Mouse (Mus musculus): Measurements from ENCODE around the gene Ctsz.

Ctsz gene

DNA sequence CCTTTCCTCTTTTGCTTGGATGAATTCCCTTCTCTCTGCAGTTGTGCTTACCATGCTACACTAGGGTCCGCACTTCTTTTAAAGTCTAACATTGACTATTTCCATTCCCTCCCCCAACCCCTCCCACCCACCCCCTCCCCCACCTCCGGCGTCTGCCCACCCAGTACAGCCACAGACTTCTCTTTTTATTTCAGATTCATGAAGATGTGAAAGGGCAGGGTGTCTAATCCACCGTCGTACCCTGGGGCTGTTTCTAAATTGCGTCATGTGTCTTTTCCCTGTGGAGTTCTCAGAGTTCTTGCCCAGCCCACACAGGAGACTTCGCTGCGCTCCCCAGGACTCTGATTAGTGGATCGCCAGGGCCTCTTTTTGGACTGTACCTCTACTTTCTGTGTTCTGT is 46.3 kb downstream of the Ctsz start:
- no peak for DNase-seq (ENCODE audit: low spot score)

DNA sequence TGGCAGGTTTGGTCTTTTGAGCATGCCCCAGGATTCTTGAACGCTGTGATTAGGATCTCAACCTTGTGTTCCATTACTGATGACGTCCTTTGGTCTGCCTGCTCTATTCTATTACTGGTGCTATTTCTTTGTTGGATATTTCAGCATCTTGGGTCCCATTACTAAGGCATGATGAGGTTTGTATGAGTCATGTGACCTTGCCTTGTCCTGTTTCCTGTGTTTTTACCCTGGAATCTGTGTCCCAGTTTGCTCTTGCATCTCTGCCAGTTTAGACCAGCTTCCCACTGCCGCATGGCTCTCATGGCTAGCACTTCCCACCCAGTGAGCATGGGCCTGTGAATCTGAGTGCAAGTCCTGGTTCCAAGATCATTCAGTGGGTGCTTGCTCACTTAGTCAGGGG is 46.9 kb downstream of the Ctsz start:
- DNase-seq (ENCODE audit: low spot score) = no peak

DNA sequence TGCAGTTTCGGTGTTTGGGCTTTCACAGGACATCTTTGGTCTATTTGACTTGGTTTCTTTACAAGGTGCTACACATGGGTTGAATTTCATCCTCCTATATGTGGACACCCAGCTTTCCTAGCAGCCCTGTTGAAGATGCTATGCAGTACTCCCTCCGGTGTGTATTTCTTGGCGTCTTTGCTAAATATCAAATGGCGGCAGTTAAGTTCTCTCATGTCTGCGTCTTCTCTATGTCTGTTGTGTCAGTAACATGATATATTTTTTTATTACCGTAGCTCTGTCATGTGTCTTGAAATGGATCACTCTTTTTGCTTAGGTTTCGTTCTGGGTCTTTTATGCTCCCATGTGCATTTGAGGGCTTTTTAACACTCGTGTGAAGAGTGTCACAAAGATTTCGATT is 57.8 kb downstream of the Ctsz start:
- DNase-seq (ENCODE audit: low spot score) = no peak
